Mouse (Mus musculus): ENCODE results near the gene Uchl4.

Uchl4 gene

GRCm38 (mm10) chr9:64277706-64278105 lies 42.7 kb downstream of the Uchl4 start:
- DNase-seq: peak; percentile 79

GRCm38 (mm10) chr9:64278665-64279310 lies 43.8 kb downstream of the Uchl4 start:
- no peak for DNase-seq

GRCm38 (mm10) chr9:64281105-64281780 lies 46.2 kb downstream of the Uchl4 start, which contains the start of gene Tipin:
Gene Tipin (plus strand): TSS chr9:64281581.
- peak; percentile 97 for DNase-seq

GRCm38 (mm10) chr9:64281781-64282178 lies 46.8 kb downstream of the Uchl4 start:
- DNase-seq: no peak

- no peak for DNase-seq
These were observed 47.5 kb downstream of the Uchl4 start for GRCm38 (mm10) chr9:64282404-64282987.

All from liver (tissue).